Mouse (Mus musculus): ENCODE results near the gene Thap4.
"Not testable (repeated sequence)": the region's sequence is repeated elsewhere in the genome, so short reads cannot be mapped to it uniquely, and the experiment has no call there.

The Thap4 gene

GRCm38 (mm10) chr1:93691786-93692357 is 62.8 kb downstream of the Thap4 start:
- in situ Hi-C loops (cut with MboI, MseI) = no loop called here

GRCm38 (mm10) chr1:93691106-93691505 is 63.6 kb downstream of the Thap4 start:
- in situ Hi-C loops (cut with MboI, MseI) = no loop called here

GRCm38 (mm10) chr1:93689901-93690496 is 64.7 kb downstream of the Thap4 start:
- in situ Hi-C loops (cut with MboI, MseI) = no loop called here

GRCm38 (mm10) chr1:93688154-93688553 is 66.5 kb downstream of the Thap4 start:
- in situ Hi-C loops (cut with MboI, MseI) = no loop called here

- in situ Hi-C loops (cut with MboI, MseI) = no loop called here
Observed at GRCm38 (mm10) chr1:93686961-93687320, 67.7 kb downstream of the Thap4 start.

GRCm38 (mm10) chr1:93686245-93686960 is 68.3 kb downstream of the Thap4 start:
- in situ Hi-C loops (cut with MboI, MseI) = no loop called here

- in situ Hi-C loops (cut with MboI, MseI) = no loop called here
Observed at GRCm38 (mm10) chr1:93685401-93686244, 69.0 kb downstream of the Thap4 start, which contains the start of gene Bok. TSS of gene Bok (plus strand) at chr1:93685660.

- in situ Hi-C loops (cut with MboI, MseI) = no loop called here
Observed at GRCm38 (mm10) chr1:93679889-93680568, 74.6 kb downstream of the Thap4 start.

- in situ Hi-C loops (cut with MboI, MseI) = no loop called here
Observed at GRCm38 (mm10) chr1:93678386-93678785, 76.3 kb downstream of the Thap4 start.

- in situ Hi-C loops (cut with MboI, MseI) = no loop called here
Observed at GRCm38 (mm10) chr1:93672682-93673081, 82.0 kb downstream of the Thap4 start.

- in situ Hi-C loops (cut with MboI, MseI) = no loop called here
Observed at GRCm38 (mm10) chr1:93669941-93670340, 84.7 kb downstream of the Thap4 start.

- in situ Hi-C loops (cut with MboI, MseI) = no loop called here
Observed at GRCm38 (mm10) chr1:93668791-93669548, 85.7 kb downstream of the Thap4 start.

- in situ Hi-C loops (cut with MboI, MseI) = no loop called here
Observed at GRCm38 (mm10) chr1:93667760-93668400, 86.8 kb downstream of the Thap4 start.

- in situ Hi-C loops (cut with MboI, MseI) = not testable (repeated sequence)
Observed at GRCm38 (mm10) chr1:93658559-93658958, 96.1 kb downstream of the Thap4 start, which contains the start of gene Stk25. TSS of gene Stk25 (minus strand) at chr1:93658659.

GRCm38 (mm10) chr1:93657025-93657360 is 97.7 kb downstream of the Thap4 start:
- in situ Hi-C loops (cut with MboI, MseI) = no loop called here

- in situ Hi-C loops (cut with MboI, MseI) = no loop called here
Observed at GRCm38 (mm10) chr1:93656325-93657024, 98.2 kb downstream of the Thap4 start.

GRCm38 (mm10) chr1:93654798-93655197 is 99.9 kb downstream of the Thap4 start:
- in situ Hi-C loops (cut with MboI, MseI) = no loop called here

GRCm38 (mm10) chr1:93654275-93654674 is 100.4 kb downstream of the Thap4 start:
- in situ Hi-C loops (cut with MboI, MseI) = no loop called here

Data from T-helper 1 cell (primary cell).